ENCODE assay signal across 8 mouse cellular contexts in the genomic region with DNA sequence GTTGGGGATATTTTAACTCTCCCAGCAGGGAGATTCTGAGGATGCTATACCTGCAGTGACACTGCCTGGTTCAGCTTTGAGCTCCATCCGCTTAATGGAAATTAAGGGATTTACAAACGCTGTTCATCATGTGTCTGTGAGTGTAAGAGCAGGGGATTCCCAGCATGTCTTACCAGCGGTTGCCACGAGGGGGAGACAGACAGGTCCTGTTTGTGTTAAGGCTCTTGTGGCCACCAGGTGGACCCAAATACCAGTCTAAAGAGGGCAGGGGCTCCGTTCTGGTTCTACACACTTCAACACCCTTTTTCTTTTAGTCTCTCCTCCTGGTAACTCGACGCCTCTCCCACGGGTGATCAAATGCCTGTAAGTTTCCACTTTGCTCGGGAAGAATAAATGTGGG. TPM values are rescaled to one million over a fixed set of nuclear protein-coding genes. Genes with fewer than 3 reads are reported as not detected.
DNase-seq lines count a peak whose midpoint lies in the region; ATAC-seq and TF ChIP-seq lines count a peak whose summit lies in the region.

No protein-coding gene starts in this region.

- peak; percentile 100 for TF ChIP-seq CTCF in left cerebral cortex, adult 2 months (IDR thresholded peaks at IDR 0.05)

- ATAC-seq in megakaryocyte, adult 5-6 weeks (ENCODE audit: poor library complexity, severe bottlenecking): peak; percentile 100

- no peak overlapping the region for H3K4me3 ChIP-seq in left cerebral cortex, adult 2 months

- DNase-seq in WW6 (ENCODE audit: low read depth, low spot score): peak; percentile 81
- peak; percentile 93 to 97 for DNase-seq in cerebellum, postnatal 36 days
- peak; percentile 93 for DNase-seq in gastrocnemius, adult 18-20 months (ENCODE audit: low spot score)
- DNase-seq in hindlimb bud, embryonic 11.5 days (ENCODE audit: extremely low spot score, low read depth, low spot score): peak; percentile 91
- DNase-seq in left cerebral cortex, adult 2 months (ENCODE audit: extremely low spot score in 1 of 2, low spot score in 2 of 2): peak; percentile 90 to 96
- peak; percentile 93 to 96 for DNase-seq in right cerebral cortex, postnatal 10 days (ENCODE audit: low spot score in 2 of 2)
- peak; percentile 92 for DNase-seq in urinary bladder, postnatal 14 days (ENCODE audit: low spot score)

- H3K27ac ChIP-seq in left cerebral cortex, adult 2 months: no peak overlapping the region

- intact Hi-C loops in left cerebral cortex, adult 2 months (cut with DNase I): loop anchor here (1.0 kb wide), 2 partner anchors 71 to 111 kb away; a partner anchor contains a TSS

RNA-seq across cellular contexts. Expression of a gene that starts 17.9 kb away (rescaled TPM):
- 1 to 10 TPM; 1.5 to 1.6 TPM for total RNA-seq in gastrocnemius, adult 18-20 months (2021)
- total RNA-seq in left cerebral cortex, adult 2 months (2021): 10 to 100 TPM; 11.7 TPM
- 7.0 and 8.6 TPM in 2 replicates for total RNA-seq in megakaryocyte, adult 5-6 weeks (2015)
- total RNA-seq in megakaryocyte, adult 5-6 weeks (2017): 3.5 and 5.1 TPM in 2 replicates

RNA-seq across cellular contexts. Expression of a gene that starts 59.5 kb away (rescaled TPM):
- total RNA-seq in gastrocnemius, adult 18-20 months (2021): 100 to 1,000 TPM in 1 of 2 experiments, 10 to 100 TPM in 1; 84.5 to 110 TPM
- total RNA-seq in left cerebral cortex, adult 2 months (2021): 10 to 100 TPM; 79.4 to 83.8 TPM
- total RNA-seq in megakaryocyte, adult 5-6 weeks (2015): 73.2 and 75.2 TPM in 2 replicates
- total RNA-seq in megakaryocyte, adult 5-6 weeks (2017): 38.0 and 41.9 TPM in 2 replicates
